In the genomic region with DNA sequence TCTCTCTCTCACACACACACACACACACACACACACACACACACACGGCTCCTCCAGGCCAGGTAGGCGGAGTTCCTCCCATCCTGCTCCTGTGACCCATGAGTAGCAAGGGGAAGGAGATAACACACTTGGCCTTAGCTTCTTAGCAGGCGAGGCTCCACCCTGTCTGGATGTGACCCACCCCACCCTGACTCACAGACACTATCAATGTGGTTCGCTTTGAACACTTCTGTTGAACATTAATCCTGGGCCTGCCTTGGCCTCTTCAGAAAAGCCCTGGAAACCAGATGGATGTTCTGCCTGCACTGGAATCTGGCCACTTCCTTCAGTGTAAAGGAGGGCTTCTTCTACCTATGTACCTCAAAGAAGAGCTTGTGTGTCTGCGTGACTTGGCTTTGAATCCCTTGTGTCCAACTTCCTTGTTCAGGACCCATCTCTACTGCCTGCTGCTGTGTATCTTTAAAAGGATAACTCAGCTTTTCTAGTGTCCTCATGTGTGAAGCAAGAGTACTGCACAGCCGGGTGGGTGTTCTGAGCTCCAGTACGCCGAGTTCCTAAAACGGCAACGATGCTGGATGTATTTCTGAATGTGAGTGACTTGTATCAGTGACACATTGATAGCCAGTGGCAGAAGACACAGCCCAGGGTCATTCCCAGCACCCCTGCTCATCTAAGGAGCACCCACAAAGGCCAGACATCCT, we compare ENCODE assay signal across 15 mouse cellular contexts.
DNase-seq lines count a peak whose midpoint lies in the region; TF ChIP-seq lines count a peak whose summit lies in the region.
"Had no signal": no experiment of that assay in that cellular context is flagged by ENCODE, and none has a peak within 500 bp of the region (broad histone marks: within the 10 kb centered on the region; RNA-seq: fewer than 3 reads in every experiment).

No protein-coding gene starts in this region.

- no peak overlapping the region for H3K4me3 ChIP-seq in small intestine, adult 2 months (ENCODE audit: low read depth, low read length)
- H3K4me3 ChIP-seq: heart, adult 2 months; liver, embryonic 15.5 days; myocyte had no signal

- TF ChIP-seq CTCF in small intestine, adult 2 months (IDR thresholded peaks at IDR 0.05; ENCODE audit: extremely low read depth, insufficient read length, insufficient replicate concordance, low read depth, low read length) = no peak

- TF ChIP-seq POLR2A in small intestine, adult 2 months (IDR thresholded peaks at IDR 0.05; ENCODE audit: low read depth, low read length) = no peak

- DNase-seq in adrenal gland, postnatal 36 days = peak; percentile 17 to 26
- DNase-seq in adrenal gland, postnatal 25 days = no peak
- DNase-seq in c-Kit-negative CD71-positive TER-119-positive erythroid progenitor cells, embryonic 14.5 days (ENCODE audit: low read depth, low spot score) = peak; percentile 37
- peak; percentile 52 for DNase-seq in liver
- no peak for DNase-seq in ovary, postnatal 36 days (ENCODE audit: low spot score)
- DNase-seq in heart, postnatal 10 days = no peak
- DNase-seq in heart, adult 8-10 months (ENCODE audit: low spot score) = no peak
- DNase-seq: B cell, adult 2 months; cerebellum, adult 8-10 months; heart, adult 2 months; kidney, adult 18-20 months; thymus, postnatal 25 days had no signal

- intact Hi-C loops in heart, postnatal 10 days (cut with DNase I) = no loop called here

- peaks cover 12% of the 10 kb centered on the region for H3K4me1 ChIP-seq in small intestine, adult 2 months (ENCODE audit: control insufficient read depth, insufficient read depth, insufficient read length, low read length)

- H3K36me3 ChIP-seq in small intestine, adult 2 months (ENCODE audit: control insufficient read depth, insufficient read depth, low read length) = no peaks in the 10 kb centered on the region
- H3K36me3 ChIP-seq: liver, embryonic 15.5 days had no signal

- no peaks in the 10 kb centered on the region for H3K27me3 ChIP-seq in small intestine, adult 2 months (ENCODE audit: control insufficient read depth, insufficient read depth, low read length)
- H3K27me3 ChIP-seq: liver, embryonic 15.5 days had no signal

- H3K27ac ChIP-seq in small intestine, adult 2 months (ENCODE audit: insufficient read depth, low read depth, low read length) = peak overlapping the region; percentile 18; the same call in 1 of the 2 replicates
- H3K27ac ChIP-seq: heart, adult 2 months; liver, embryonic 15.5 days had no signal

- WGBS in small intestine, adult 2 months = 34% methylated on average over 10 of the region's 10 CpGs

Comparison
In these comparisons a context has a peak if more than half of its experiments do, and no peak if none do; other contexts are left out.
1. DNase-seq: peak in adrenal gland, postnatal 36 days (2 of 2), c-Kit-negative CD71-positive TER-119-positive erythroid progenitor cells, embryonic 14.5 days (single experiment) and liver (single experiment); none in adrenal gland, postnatal 25 days (single experiment), ovary, postnatal 36 days (single experiment), heart, postnatal 10 days (0 of 2) and heart, adult 8-10 months (single experiment).